Mouse (Mus musculus): ENCODE data around the gene Cnksr3. TPM values are rescaled to one million over a fixed set of nuclear protein-coding genes. Genes with fewer than 3 reads are reported as not detected.

The Cnksr3 gene
- total and polyA plus RNA-seq, 2 experiments: 3.3 to 3.8 TPM

DNA sequence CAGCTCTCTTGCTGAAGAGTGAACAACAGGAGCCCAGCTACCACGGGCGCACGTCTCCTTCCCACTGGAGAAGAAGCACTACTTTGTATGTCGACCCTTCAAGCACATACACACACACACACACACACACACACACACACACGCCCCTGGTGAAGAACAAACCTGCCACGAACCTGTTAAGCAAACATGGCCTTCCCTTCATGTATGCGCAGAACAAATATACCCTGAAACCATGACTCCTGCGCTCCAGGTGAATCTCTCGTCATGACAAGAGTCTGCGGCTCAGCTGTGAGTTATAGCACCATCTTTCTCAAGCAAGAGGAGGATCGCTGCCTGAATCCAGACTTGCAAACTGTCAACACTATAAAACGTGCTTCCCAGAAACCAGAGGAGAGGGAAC is 85.2 kb downstream of the Cnksr3 start:
- no peaks in the 10 kb centered on the region for H3K4me1 ChIP-seq (ENCODE audit: control insufficient read depth, insufficient read depth, low read length)
- no peak overlapping the region for H3K9ac ChIP-seq (ENCODE audit: low read depth, low read length)
- TF ChIP-seq CTCF (IDR thresholded peaks at IDR 0.05; ENCODE audit: low read depth, low read length) (no peak), POLR2A (IDR thresholded peaks at IDR 0.05; ENCODE audit: extremely low read depth, insufficient read depth, low read length) (no peak)
- no peak for DNase-seq (ENCODE audit: extremely low read depth, low read depth, low spot score)
- WGBS: 74% methylated on average over 12 of the region's 12 CpGs
- H3K27ac ChIP-seq (replicated peaks; ENCODE audit: insufficient read depth, low read depth, low read length): no peak overlapping the region
- no peak overlapping the region for H3K4me3 ChIP-seq (ENCODE audit: insufficient read depth, low read depth, low read length)
- no peaks in the 10 kb centered on the region for H3K27me3 ChIP-seq (ENCODE audit: control insufficient read depth, insufficient read depth, low read length)
- H3K79me2 ChIP-seq (ENCODE audit: control insufficient read depth, insufficient read depth, low read length): no peaks in the 10 kb centered on the region
- H3K36me3 ChIP-seq (ENCODE audit: control insufficient read depth, insufficient read depth, low read length): peaks cover 37% of the 10 kb centered on the region

- Histone ChIP-seq H3K4me3 (ENCODE audit: insufficient read depth, low read depth, low read length) (no peak overlapping the region), H3K27ac (replicated peaks; ENCODE audit: insufficient read depth, low read depth, low read length) (no peak overlapping the region), H3K4me1 (ENCODE audit: control insufficient read depth, insufficient read depth, low read length) (no peaks in the 10 kb centered on the region), H3K36me3 (ENCODE audit: control insufficient read depth, insufficient read depth, low read length) (peaks cover 37% of the 10 kb centered on the region), H3K9ac (ENCODE audit: low read depth, low read length) (no peak overlapping the region), H3K27me3 (ENCODE audit: control insufficient read depth, insufficient read depth, low read length) (no peaks in the 10 kb centered on the region), H3K79me2 (ENCODE audit: control insufficient read depth, insufficient read depth, low read length) (no peaks in the 10 kb centered on the region)
- 86% methylated on average over 7 of the region's 7 CpGs for WGBS
- DNase-seq (ENCODE audit: extremely low read depth, low read depth, low spot score): no peak
- TF ChIP-seq POLR2A (IDR thresholded peaks at IDR 0.05; ENCODE audit: extremely low read depth, insufficient read depth, low read length) (no peak), CTCF (IDR thresholded peaks at IDR 0.05; ENCODE audit: low read depth, low read length) (no peak)
These were observed 85.8 kb downstream of the Cnksr3 start for GRCm38 (mm10) chr10:7126287-7126686.

DNA sequence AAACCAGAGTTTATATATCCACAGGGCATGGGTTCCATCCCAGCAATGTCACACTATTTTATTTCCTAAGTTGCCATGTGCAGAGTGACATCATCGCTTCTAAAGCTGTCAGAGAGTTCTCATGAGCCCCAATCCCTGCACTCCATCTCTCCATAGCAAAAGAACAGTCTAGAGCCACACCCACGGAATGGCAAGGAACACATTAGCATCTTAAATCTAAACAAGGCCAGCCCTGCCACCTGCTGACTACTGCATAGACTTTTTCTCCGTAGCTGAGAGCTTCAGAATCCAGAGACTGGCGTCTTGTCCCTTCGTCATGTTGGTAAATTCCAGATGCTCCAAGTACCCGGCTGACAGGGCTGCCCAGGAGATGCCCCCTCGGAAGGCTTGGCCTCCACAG is 87.0 kb downstream of the Cnksr3 start:
- H3K4me3 ChIP-seq (ENCODE audit: insufficient read depth, low read depth, low read length): no peak overlapping the region
- H3K36me3 ChIP-seq (ENCODE audit: control insufficient read depth, insufficient read depth, low read length): peaks cover 49% of the 10 kb centered on the region
- 92% methylated on average over 7 of the region's 7 CpGs for WGBS
- no peak for TF ChIP-seq CTCF (IDR thresholded peaks at IDR 0.05; ENCODE audit: low read depth, low read length)
- TF ChIP-seq POLR2A (IDR thresholded peaks at IDR 0.05; ENCODE audit: extremely low read depth, insufficient read depth, low read length): no peak
- no peak for DNase-seq (ENCODE audit: extremely low read depth, low read depth, low spot score)
- H3K27ac ChIP-seq (replicated peaks; ENCODE audit: insufficient read depth, low read depth, low read length): no peak overlapping the region
- H3K4me1 ChIP-seq (ENCODE audit: control insufficient read depth, insufficient read depth, low read length): no peaks in the 10 kb centered on the region
- no peaks in the 10 kb centered on the region for H3K79me2 ChIP-seq (ENCODE audit: control insufficient read depth, insufficient read depth, low read length)
- no peaks in the 10 kb centered on the region for H3K27me3 ChIP-seq (ENCODE audit: control insufficient read depth, insufficient read depth, low read length)
- no peak overlapping the region for H3K9ac ChIP-seq (ENCODE audit: low read depth, low read length)

- WGBS: 93% methylated on average over 4 of the region's 4 CpGs
These were observed 89.7 kb downstream of the Cnksr3 start for GRCm38 (mm10) chr10:7122294-7122693.

DNA sequence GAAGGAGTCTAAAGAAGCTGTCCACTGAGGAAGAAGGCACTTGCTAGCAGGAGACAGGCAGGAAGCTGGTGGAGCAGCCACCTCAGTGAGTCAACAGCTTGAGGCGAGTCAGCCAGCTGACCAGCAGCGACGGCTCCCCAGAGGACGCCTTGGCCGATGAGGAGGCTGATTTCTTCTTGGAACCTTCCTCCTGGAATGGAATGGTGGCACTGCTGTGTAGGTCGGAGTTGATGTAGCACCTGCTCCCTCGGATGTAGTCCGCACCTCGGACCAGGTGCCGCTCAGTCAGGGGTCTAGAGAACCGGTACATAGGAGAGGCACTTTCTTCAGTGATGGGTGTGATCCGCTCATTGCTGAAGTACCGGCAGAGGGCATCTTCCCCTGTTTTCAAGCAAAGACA is 91.8 kb downstream of the Cnksr3 start:
- no peak for DNase-seq (ENCODE audit: extremely low read depth, low read depth, low spot score)
- peaks cover 29% of the 10 kb centered on the region for H3K36me3 ChIP-seq (ENCODE audit: control insufficient read depth, insufficient read depth, low read length)
- H3K4me3 ChIP-seq (ENCODE audit: insufficient read depth, low read depth, low read length): no peak overlapping the region
- no peaks in the 10 kb centered on the region for H3K27me3 ChIP-seq (ENCODE audit: control insufficient read depth, insufficient read depth, low read length)
- no peak overlapping the region for H3K9ac ChIP-seq (ENCODE audit: low read depth, low read length)
- no peaks in the 10 kb centered on the region for H3K4me1 ChIP-seq (ENCODE audit: control insufficient read depth, insufficient read depth, low read length)
- 91% methylated on average over 13 of the region's 13 CpGs for WGBS
- TF ChIP-seq POLR2A (IDR thresholded peaks at IDR 0.05; ENCODE audit: extremely low read depth, insufficient read depth, low read length) (no peak), CTCF (IDR thresholded peaks at IDR 0.05; ENCODE audit: low read depth, low read length) (no peak)
- no peaks in the 10 kb centered on the region for H3K79me2 ChIP-seq (ENCODE audit: control insufficient read depth, insufficient read depth, low read length)
- no peak overlapping the region for H3K27ac ChIP-seq (replicated peaks; ENCODE audit: insufficient read depth, low read depth, low read length)

More at GRCm38 (mm10) chr10:7122294-7122693, 89.7 kb downstream of the Cnksr3 start:
- H3K36me3 ChIP-seq (ENCODE audit: control insufficient read depth, insufficient read depth, low read length): peaks cover 39% of the 10 kb centered on the region
- no peaks in the 10 kb centered on the region for H3K4me1 ChIP-seq (ENCODE audit: control insufficient read depth, insufficient read depth, low read length)
- TF ChIP-seq POLR2A (IDR thresholded peaks at IDR 0.05; ENCODE audit: extremely low read depth, insufficient read depth, low read length) (no peak), CTCF (IDR thresholded peaks at IDR 0.05; ENCODE audit: low read depth, low read length) (no peak)
- no peak for DNase-seq (ENCODE audit: extremely low read depth, low read depth, low spot score)
- no peak overlapping the region for H3K4me3 ChIP-seq (ENCODE audit: insufficient read depth, low read depth, low read length)
- no peaks in the 10 kb centered on the region for H3K79me2 ChIP-seq (ENCODE audit: control insufficient read depth, insufficient read depth, low read length)
- no peaks in the 10 kb centered on the region for H3K27me3 ChIP-seq (ENCODE audit: control insufficient read depth, insufficient read depth, low read length)
- H3K9ac ChIP-seq (ENCODE audit: low read depth, low read length): no peak overlapping the region
- no peak overlapping the region for H3K27ac ChIP-seq (replicated peaks; ENCODE audit: insufficient read depth, low read depth, low read length)

GRCm38 (mm10) chr10:7118258-7119077 is 93.6 kb downstream of the Cnksr3 start:
- no peak overlapping the region for H3K4me3 ChIP-seq (ENCODE audit: insufficient read depth, low read depth, low read length)
- peak; percentile 90 for DNase-seq (ENCODE audit: extremely low read depth, low read depth, low spot score)
- no peaks in the 10 kb centered on the region for H3K79me2 ChIP-seq (ENCODE audit: control insufficient read depth, insufficient read depth, low read length)
- no peaks in the 10 kb centered on the region for H3K27me3 ChIP-seq (ENCODE audit: control insufficient read depth, insufficient read depth, low read length)
- H3K9ac ChIP-seq (ENCODE audit: low read depth, low read length): no peak overlapping the region
- H3K36me3 ChIP-seq (ENCODE audit: control insufficient read depth, insufficient read depth, low read length): peaks cover 19% of the 10 kb centered on the region
- H3K27ac ChIP-seq (replicated peaks; ENCODE audit: insufficient read depth, low read depth, low read length): no peak overlapping the region
- no peaks in the 10 kb centered on the region for H3K4me1 ChIP-seq (ENCODE audit: control insufficient read depth, insufficient read depth, low read length)
- TF ChIP-seq POLR2A (IDR thresholded peaks at IDR 0.05; ENCODE audit: extremely low read depth, insufficient read depth, low read length): no peak
- no peak for TF ChIP-seq CTCF (IDR thresholded peaks at IDR 0.05; ENCODE audit: low read depth, low read length)
- WGBS: 35% methylated on average over 10 of the region's 10 CpGs
